Mouse (Mus musculus) kidney, embryonic 14.5 days (tissue): ENCODE data around the gene Megf11. TPM values are rescaled to one million over a fixed set of nuclear protein-coding genes. Genes with fewer than 3 reads are reported as not detected.

Experiments
- ATAC-seq: fragments of 200-750 bp; cut with Nextera tagmentation; 2 replicates; pipeline ENCODE4 v1.8.0; 2017; ENCODE audit warnings: moderate number of reproducible peaks, mild to moderate bottlenecking, moderate TSS enrichment, moderate library complexity; ENCODE audit not compliant: low FRiP score, low TSS enrichment
- H3K27ac ChIP-seq: fragments of 300-500 bp; sonication (generic); 2 replicates; pipeline ENCODE4 v1.5.1; 2014; ENCODE audit warnings: low read depth, mild to moderate bottlenecking, low read length, moderate library complexity, mixed read lengths
- H3K27me3 ChIP-seq: fragments of 300-500 bp; sonication (generic); 2 replicates; pipeline ENCODE4 v1.6.1; 2014; ENCODE audit warnings: mild to moderate bottlenecking, low read length; ENCODE audit not compliant: control insufficient read depth, insufficient read depth
- H3K36me3 ChIP-seq: fragments of 300-500 bp; sonication (generic); 2 replicates; pipeline ENCODE4 v1.6.1; 2014; ENCODE audit warnings: low read length, mixed read lengths; ENCODE audit not compliant: control insufficient read depth, insufficient read depth
- H3K4me1 ChIP-seq: fragments of 300-500 bp; sonication (generic); 2 replicates; pipeline ENCODE4 v1.6.1; 2014; ENCODE audit warnings: low read length, mixed read lengths; ENCODE audit not compliant: control insufficient read depth, insufficient read depth
- H3K4me2 ChIP-seq: fragments of 300-500 bp; sonication (generic); replicated peaks from 2 replicates; pipeline ENCODE4 v1.6.1; 2014; ENCODE audit warnings: low read depth, mild to moderate bottlenecking, low read length
- H3K4me3 ChIP-seq: fragments of 300-500 bp; sonication (generic); 2 replicates; pipeline ENCODE4 v1.5.1; 2014; ENCODE audit warnings: mild to moderate bottlenecking, low read length
- H3K9ac ChIP-seq: fragments of 300-500 bp; sonication (generic); 2 replicates; pipeline ENCODE4 v1.6.1; 2014; ENCODE audit warnings: low read depth, mild to moderate bottlenecking, low read length, moderate library complexity
- H3K9me3 ChIP-seq: fragments of 300-500 bp; sonication (generic); 2 replicates; pipeline ENCODE4 v1.6.1; 2016; ENCODE audit warnings: low read length; ENCODE audit not compliant: control insufficient read depth
- WGBS: fragments of 180-500 bp; shearing (Covaris S2); extraction: QIAGEN DNeasy Blood & Tissue Kit; methylation state at CpG from one replicate; pipeline ENCODE4 v1.1.7; 2014; 5-methylcytosine and 5-hydroxymethylcytosine counted together
- polyA plus RNA-seq: library from polyadenylated mRNA; unstranded; fragments of >200 nt; fragmentation: Nextera tagmentation; extraction: Ambion mirVana; gene quantifications from 2 replicates; pipeline ENCODE4 v1.2.1, GENCODE M21; 2014

Gene Megf11
- polyA plus RNA-seq, 1 experiment from 2014 or later: 3.7 TPM

DNA sequence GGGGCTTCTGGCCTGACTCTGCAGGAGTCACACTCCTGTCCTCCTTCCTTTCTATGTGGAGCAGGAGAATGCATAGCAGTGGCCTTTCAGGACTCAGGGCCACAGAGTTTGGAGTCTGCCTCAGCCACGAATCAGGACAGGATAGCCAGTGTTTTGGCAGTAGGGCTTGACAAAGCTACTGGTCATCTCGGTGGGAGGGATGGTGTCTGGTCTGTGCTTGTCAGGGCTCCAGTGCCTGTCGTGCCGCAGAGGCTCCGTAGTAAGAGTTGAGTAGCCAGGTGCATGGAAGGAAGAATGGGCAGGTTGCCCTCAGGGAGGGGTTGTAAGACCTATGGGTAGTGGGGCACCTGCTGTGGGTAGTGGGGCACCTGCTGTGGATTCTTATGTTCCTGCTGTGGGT, 96.7 kb downstream of the Megf11 start:
- WGBS: 76% methylated on average over 5 of the region's 5 CpGs
- H3K4me2 ChIP-seq: no peak overlapping the region
- no peaks in the 10 kb centered on the region for H3K4me1 ChIP-seq
- no peaks in the 10 kb centered on the region for H3K36me3 ChIP-seq
- no peak overlapping the region for H3K9ac ChIP-seq
- H3K27ac ChIP-seq: no peak overlapping the region
- no peaks in the 10 kb centered on the region for H3K27me3 ChIP-seq
- no peak overlapping the region for H3K4me3 ChIP-seq
- H3K9me3 ChIP-seq: no peaks in the 10 kb centered on the region
- no peak for ATAC-seq

DNA sequence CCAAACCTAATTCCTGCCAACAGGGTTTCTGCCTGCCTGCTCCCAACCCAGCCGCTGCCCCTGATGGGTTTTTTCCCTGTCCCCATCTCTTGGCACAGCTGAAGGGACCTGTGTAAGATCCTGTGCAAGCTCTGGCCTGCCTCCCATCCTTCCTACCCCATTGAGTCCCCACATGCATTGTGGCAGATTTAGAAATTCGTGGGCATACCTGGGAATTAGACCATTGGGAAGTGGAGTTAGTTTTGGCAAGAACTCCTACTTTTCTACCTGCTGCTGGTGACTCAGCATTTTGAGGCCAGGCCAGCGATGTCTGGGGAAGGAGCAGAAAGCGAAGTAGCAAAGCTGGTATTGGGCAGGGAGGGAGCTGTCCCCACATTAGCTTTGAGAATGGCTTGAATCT, 102.0 kb downstream of the Megf11 start:
- Histone ChIP-seq H3K36me3 (no peaks in the 10 kb centered on the region), H3K27me3 (no peaks in the 10 kb centered on the region), H3K4me1 (no peaks in the 10 kb centered on the region), H3K9ac (no peak overlapping the region), H3K4me3 (no peak overlapping the region), H3K27ac (no peak overlapping the region), H3K9me3 (no peaks in the 10 kb centered on the region), H3K4me2 (no peak overlapping the region)
- no peak for ATAC-seq
- WGBS: 70% methylated on average over 4 of the region's 4 CpGs

DNA sequence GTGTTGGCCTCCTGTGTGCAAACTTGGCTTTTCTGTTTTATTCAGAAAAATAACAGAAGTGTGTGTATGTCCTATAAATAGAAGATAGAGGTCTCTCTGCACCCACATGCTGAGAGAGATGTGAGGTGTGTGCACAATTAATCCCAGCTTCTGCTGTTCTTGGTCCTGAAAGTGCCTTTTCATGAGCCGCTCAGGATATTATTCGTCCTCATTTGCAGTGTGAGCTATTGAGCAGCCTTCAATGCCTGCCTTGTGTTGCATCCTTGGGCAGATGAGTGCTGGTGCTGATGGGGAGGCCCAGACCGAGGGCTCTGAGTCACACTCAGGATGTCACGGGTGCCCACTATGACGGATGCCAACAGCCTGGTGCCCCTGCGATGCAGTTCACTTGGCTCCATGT, 109.2 kb downstream of the Megf11 start:
- Histone ChIP-seq H3K36me3 (no peaks in the 10 kb centered on the region), H3K9ac (no peak overlapping the region), H3K27me3 (no peaks in the 10 kb centered on the region), H3K9me3 (no peaks in the 10 kb centered on the region), H3K4me3 (no peak overlapping the region), H3K27ac (no peak overlapping the region), H3K4me1 (no peaks in the 10 kb centered on the region), H3K4me2 (no peak overlapping the region)
- WGBS: 82% methylated on average over 6 of the region's 6 CpGs
- ATAC-seq: no peak

DNA sequence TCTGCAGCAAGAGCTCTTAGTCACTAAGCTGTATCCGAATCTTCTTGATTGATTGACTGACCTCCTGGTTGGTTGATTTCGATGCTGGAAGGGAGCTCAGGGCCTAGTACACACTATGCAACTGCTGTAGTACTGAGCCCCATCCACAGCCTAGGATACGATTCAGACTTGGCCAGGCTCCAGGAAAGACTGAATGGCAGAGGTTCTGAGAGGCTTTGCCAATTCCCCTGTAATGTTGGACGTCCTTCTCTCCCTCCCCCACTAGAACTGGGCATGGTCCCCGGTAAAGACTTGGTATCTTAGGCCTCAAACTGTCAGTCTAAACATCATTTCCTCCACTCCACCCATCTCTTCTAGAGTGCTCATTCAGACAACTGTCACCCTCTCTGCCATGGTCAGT, 113.5 kb downstream of the Megf11 start:
- Histone ChIP-seq H3K36me3 (no peaks in the 10 kb centered on the region), H3K27me3 (no peaks in the 10 kb centered on the region), H3K9me3 (no peaks in the 10 kb centered on the region), H3K4me1 (no peaks in the 10 kb centered on the region), H3K4me2 (no peak overlapping the region), H3K4me3 (no peak overlapping the region), H3K27ac (no peak overlapping the region), H3K9ac (no peak overlapping the region)
- WGBS: 68% methylated on average over 5 of the region's 5 CpGs
- no peak for ATAC-seq

DNA sequence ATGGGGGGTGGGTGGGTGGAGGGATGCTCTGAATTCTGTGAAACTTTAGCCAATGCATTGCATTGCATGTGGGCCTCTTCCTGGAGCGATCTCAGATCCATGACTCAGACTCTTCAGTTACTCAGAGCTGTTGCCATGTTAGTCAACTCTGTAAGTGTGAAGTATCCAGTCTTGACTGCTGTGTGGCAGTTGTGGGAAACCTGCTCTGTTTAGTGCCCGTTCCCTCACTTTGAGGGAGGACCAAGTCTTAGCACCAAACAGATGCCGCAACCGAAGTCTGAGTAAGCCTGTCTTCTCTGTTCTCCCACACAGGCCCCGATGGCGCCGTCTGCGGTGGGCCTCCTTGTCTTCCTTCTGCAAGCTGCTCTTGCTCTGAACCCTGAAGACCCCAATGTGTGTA, 115.8 kb downstream of the Megf11 start:
- Histone ChIP-seq H3K27ac (no peak overlapping the region), H3K9ac (no peak overlapping the region), H3K36me3 (no peaks in the 10 kb centered on the region), H3K9me3 (no peaks in the 10 kb centered on the region), H3K4me1 (no peaks in the 10 kb centered on the region), H3K4me3 (no peak overlapping the region), H3K27me3 (no peaks in the 10 kb centered on the region), H3K4me2 (no peak overlapping the region)
- no peak for ATAC-seq
- WGBS: 91% methylated on average over 8 of the region's 8 CpGs

DNA sequence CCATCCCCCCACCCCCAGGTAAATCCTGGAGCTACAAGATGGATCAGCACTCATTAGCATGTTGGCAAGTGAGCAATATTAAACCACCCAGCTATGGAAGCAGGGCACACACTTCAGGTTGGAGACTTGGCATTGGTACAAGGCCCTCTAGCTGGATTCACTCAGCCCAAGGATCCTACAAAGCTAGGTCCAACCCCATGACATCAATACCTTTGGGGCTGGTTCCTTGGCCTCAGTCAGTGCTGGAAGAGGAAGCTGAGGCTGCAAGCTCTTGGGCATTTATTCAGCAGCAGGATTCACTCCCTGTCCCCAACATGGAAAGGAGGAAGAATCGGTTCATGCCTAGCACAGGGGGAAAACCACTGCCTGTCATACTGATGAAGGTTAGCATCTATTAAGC, 118.6 kb downstream of the Megf11 start:
- 95% methylated on average over 1 of the region's 1 CpGs for whole genome bisulfite sequencing
- H3K27ac ChIP-seq: no peak overlapping the region
- 0 out of 2 replicates have a peak, but pooled peaks cover 5% of the 10 kb centered on the region for H3K4me1 ChIP-seq
- no peak overlapping the region for H3K4me2 ChIP-seq
- H3K9ac ChIP-seq: no peak overlapping the region
- no peak for ATAC-seq
- no peak overlapping the region for H3K4me3 ChIP-seq
- H3K27me3 ChIP-seq: no peaks in the 10 kb centered on the region
- H3K36me3 ChIP-seq: no peaks in the 10 kb centered on the region
- H3K9me3 ChIP-seq: no peaks in the 10 kb centered on the region

DNA sequence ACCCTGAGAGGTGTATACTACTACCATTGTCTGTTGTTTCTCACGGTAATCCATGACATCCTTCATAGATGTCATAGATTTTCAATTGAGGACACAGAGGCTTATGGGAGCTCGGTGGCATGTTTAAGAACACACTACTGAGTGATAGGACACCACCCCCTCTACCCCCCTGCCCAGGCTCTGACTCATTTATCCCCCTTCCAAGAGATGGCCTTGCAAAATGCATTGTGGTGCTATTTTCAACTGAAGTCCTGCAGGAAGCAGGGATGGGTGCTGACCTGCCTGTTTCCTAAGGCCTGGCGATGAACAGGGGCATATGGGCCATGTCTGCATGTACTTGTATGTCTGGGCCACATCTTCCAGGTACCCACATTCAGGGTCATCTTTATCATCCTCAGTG, 119.0 kb downstream of the Megf11 start:
- 91% methylated on average over 3 of the region's 3 CpGs for WGBS
- Histone ChIP-seq H3K9me3 (no peaks in the 10 kb centered on the region), H3K27me3 (no peaks in the 10 kb centered on the region), H3K4me1 (0 out of 2 replicates have a peak, but pooled peaks cover 5% of the 10 kb centered on the region), H3K27ac (no peak overlapping the region), H3K36me3 (no peaks in the 10 kb centered on the region), H3K4me2 (no peak overlapping the region), H3K4me3 (no peak overlapping the region), H3K9ac (no peak overlapping the region)
- ATAC-seq: no peak

DNA sequence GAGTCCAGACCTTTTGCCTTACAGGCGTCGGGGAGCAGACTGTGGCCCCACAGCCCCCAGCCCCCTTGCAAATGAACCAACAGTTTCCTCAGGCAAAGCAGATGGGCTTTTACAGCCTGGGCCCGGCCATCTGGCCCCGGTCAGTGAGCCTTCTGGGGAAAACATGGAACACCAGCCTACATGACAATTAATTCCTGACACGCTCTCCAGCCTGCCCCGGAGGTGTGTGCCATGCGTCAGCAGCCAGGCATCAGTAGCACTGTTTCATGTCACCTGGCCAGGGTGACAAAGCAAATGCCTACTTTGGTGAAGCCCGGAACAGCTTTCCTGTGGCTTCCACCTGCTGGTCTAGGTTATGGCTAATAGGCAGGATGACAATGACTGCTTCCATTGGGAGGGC, 119.5 kb downstream of the Megf11 start:
- H3K4me1 ChIP-seq: 0 out of 2 replicates have a peak, but pooled peaks cover 5% of the 10 kb centered on the region
- H3K27me3 ChIP-seq: no peaks in the 10 kb centered on the region
- WGBS: 37% methylated on average over 8 of the region's 8 CpGs
- no peaks in the 10 kb centered on the region for H3K9me3 ChIP-seq
- no peak for ATAC-seq
- H3K9ac ChIP-seq: no peak overlapping the region
- no peak overlapping the region for H3K27ac ChIP-seq
- no peaks in the 10 kb centered on the region for H3K36me3 ChIP-seq
- H3K4me2 ChIP-seq: no peak overlapping the region
- no peak overlapping the region for H3K4me3 ChIP-seq

DNA sequence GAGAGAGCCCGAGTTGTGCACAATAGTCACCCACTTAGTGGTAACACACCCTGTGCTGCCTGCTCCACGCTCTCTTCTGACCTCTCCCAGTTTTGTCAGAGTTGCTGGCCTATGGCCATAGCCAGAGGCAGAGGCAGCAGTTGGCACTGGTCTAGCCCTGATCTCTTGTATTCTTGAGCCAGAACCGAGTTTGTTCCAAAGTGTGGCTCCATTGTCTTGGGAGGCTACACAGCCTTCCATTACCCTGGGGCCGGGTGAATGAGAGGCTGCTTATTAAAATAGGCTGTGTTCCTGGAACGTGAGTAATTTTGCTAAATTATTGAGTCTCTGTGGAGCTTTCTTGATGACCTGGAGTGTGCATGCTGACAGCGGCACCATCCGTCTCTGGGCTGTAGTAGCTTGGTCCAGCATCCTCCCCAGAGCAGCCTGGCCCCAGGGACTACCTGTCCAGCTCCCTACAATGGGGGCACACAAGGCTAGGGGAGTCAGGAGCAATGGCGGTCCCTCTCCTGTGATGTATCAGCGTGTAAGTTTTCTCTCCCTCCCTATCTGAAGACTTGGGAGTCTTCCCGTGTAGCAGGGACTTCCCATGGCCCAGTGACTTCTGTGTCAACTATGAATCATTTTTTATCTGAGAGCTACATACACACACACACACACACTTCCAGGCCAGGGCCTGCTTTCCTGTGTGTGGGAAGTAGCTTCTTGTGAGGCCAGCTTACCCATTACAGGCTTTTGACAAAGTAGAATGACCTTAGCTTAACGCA, 121.2 kb downstream of the Megf11 start:
- H3K27me3 ChIP-seq: no peaks in the 10 kb centered on the region
- no peaks in the 10 kb centered on the region for H3K36me3 ChIP-seq
- peaks cover 8% of the 10 kb centered on the region; the same call in 1 of the 2 replicates for H3K4me1 ChIP-seq
- 56% methylated on average over 11 of the region's 11 CpGs for WGBS
- ATAC-seq: no peak; the same call in 1 of the 2 replicates
- no peak overlapping the region for H3K4me2 ChIP-seq
- H3K4me3 ChIP-seq: no peak overlapping the region
- no peak overlapping the region for H3K9ac ChIP-seq
- no peaks in the 10 kb centered on the region for H3K9me3 ChIP-seq
- H3K27ac ChIP-seq: no peak overlapping the region
